Mouse (Mus musculus) heart, adult 2 months (tissue): ENCODE results near the gene C2.

Source experiments
- CTCF ChIP-seq: fragments of 200-600 bp; IDR thresholded peaks from 2 replicates; pipeline ENCODE4 v1.8.1; 2022; ENCODE audit warnings: antibody characterized with exemption, mild to moderate bottlenecking, moderate library complexity
- EP300 ChIP-seq: fragments of 200-500 bp; IDR thresholded peaks from 2 replicates; pipeline ENCODE4 v1.6.1; 2011; ENCODE audit warnings: low read depth, low read length, control low read depth; ENCODE audit not compliant: insufficient read depth

- TF ChIP-seq CTCF (no peak), EP300 (no peak)
These were observed 57.2 kb downstream of the C2 start for GRCm38 (mm10) chr17:34840736-34841307.
